Mouse (Mus musculus) regulatory T cell (primary cell): ENCODE measurements at regions not wholly inside any gene's neighbourhood (a gene's known extent, or its start where the extent isn't known, plus 50 kb on each side); places are given as distances from the start of the nearest gene placed in this dataset.
"Not testable (repeated sequence)": the region's sequence is repeated elsewhere in the genome, so short reads cannot be mapped to it uniquely, and the experiment has no call there.

Source experiments
- in situ Hi-C: fragments of 300-600 bp; cut with MboI, MseI; formaldehyde crosslinking; loops from one replicate; pipeline ENCODE4 v1.15.1; 2025; ENCODE audit warnings: high pct_unique_total_duplicates

- in situ Hi-C loops, result no loop called here
These were observed 496.5 kb upstream of the Impg1 start for GRCm38 (mm10) chr9:80961818-80962217.

- in situ Hi-C loops, result loop anchor here (10.0 kb wide), 1 partner anchor 692 kb away; the partner anchor contains the start of gene Htr1b
These were observed 477.7 kb upstream of the Impg1 start for GRCm38 (mm10) chr9:80942991-80943390.

GRCm38 (mm10) chr9:80941424-80941823, 476.1 kb upstream of the Impg1 start:
- in situ Hi-C loops, result loop anchor here (10.0 kb wide), 1 partner anchor 693 kb away; the partner anchor contains the start of gene Htr1b

GRCm38 (mm10) chr9:80938238-80938637, 473.0 kb upstream of the Impg1 start:
- in situ Hi-C loops, result no loop called here

GRCm38 (mm10) chr9:80930628-80931027, 465.3 kb upstream of the Impg1 start:
- in situ Hi-C loops, result no loop called here

GRCm38 (mm10) chr9:80920304-80920703, 455.0 kb upstream of the Impg1 start:
- in situ Hi-C loops, result loop anchor here (10.0 kb wide), 1 partner anchor 1916 kb away; no protein-coding TSS in a partner anchor

GRCm38 (mm10) chr9:80913867-80914266, 448.6 kb upstream of the Impg1 start:
- in situ Hi-C loops, result no loop called here

- in situ Hi-C loops, result no loop called here
These were observed 446.9 kb upstream of the Impg1 start for GRCm38 (mm10) chr9:80912177-80912576.

- in situ Hi-C loops, result no loop called here
These were observed 401.5 kb upstream of the Impg1 start for GRCm38 (mm10) chr9:80866807-80867206.

GRCm38 (mm10) chr9:80858998-80859397, 393.7 kb upstream of the Impg1 start:
- in situ Hi-C loops, result no loop called here

- in situ Hi-C loops, result no loop called here
These were observed 382.9 kb upstream of the Impg1 start for GRCm38 (mm10) chr9:80848190-80848589.

GRCm38 (mm10) chr9:80832808-80833207, 367.5 kb upstream of the Impg1 start:
- in situ Hi-C loops, result no loop called here

- in situ Hi-C loops, result no loop called here
These were observed 360.1 kb upstream of the Impg1 start for GRCm38 (mm10) chr9:80825346-80825745.

- in situ Hi-C loops, result no loop called here
These were observed 354.8 kb upstream of the Impg1 start for GRCm38 (mm10) chr9:80820066-80820465.

GRCm38 (mm10) chr9:80819070-80819469, 353.8 kb upstream of the Impg1 start:
- in situ Hi-C loops, result no loop called here

- in situ Hi-C loops, result not testable (repeated sequence)
These were observed 348.6 kb upstream of the Impg1 start for GRCm38 (mm10) chr9:80813921-80814320.

GRCm38 (mm10) chr9:80791523-80791922, 326.2 kb upstream of the Impg1 start:
- in situ Hi-C loops, result no loop called here

- in situ Hi-C loops, result loop anchor here (5.0 kb wide), 1 partner anchor 748 kb away; no protein-coding TSS in a partner anchor
These were observed 309.3 kb upstream of the Impg1 start for GRCm38 (mm10) chr9:80774541-80774940.

GRCm38 (mm10) chr9:80735806-80736205, 270.5 kb upstream of the Impg1 start:
- in situ Hi-C loops, result not testable (repeated sequence)

GRCm38 (mm10) chr9:80732971-80733370, 267.7 kb upstream of the Impg1 start:
- in situ Hi-C loops, result no loop called here

GRCm38 (mm10) chr9:80723638-80724037, 258.4 kb upstream of the Impg1 start:
- in situ Hi-C loops, result no loop called here

- in situ Hi-C loops, result no loop called here
These were observed 253.2 kb upstream of the Impg1 start for GRCm38 (mm10) chr9:80718516-80718915.

GRCm38 (mm10) chr9:80709781-80710180, 244.5 kb upstream of the Impg1 start:
- in situ Hi-C loops, result no loop called here

- in situ Hi-C loops, result no loop called here
These were observed 240.0 kb upstream of the Impg1 start for GRCm38 (mm10) chr9:80705264-80705663.
